ENCODE assay signal across 9 mouse cellular contexts in genomic region chr12:56681096-56681811, GRCm38 (mm10). TPM values are rescaled to one million over a fixed set of nuclear protein-coding genes. Genes with fewer than 3 reads are reported as not detected.
DNase-seq lines count a peak whose midpoint lies in the region; ATAC-seq and TF ChIP-seq lines count a peak whose summit lies in the region.
"Had no signal": no experiment of that assay in that cellular context is flagged by ENCODE, and none has a peak within 500 bp of the region (broad histone marks: within the 10 kb centered on the region; RNA-seq: fewer than 3 reads in every experiment).

No protein-coding gene starts in this region.

- no peak for DNase-seq in gastrocnemius, adult 2 months
- no peak for DNase-seq in gastrocnemius, adult 8-10 months (ENCODE audit: low spot score in 2 of 2)
- DNase-seq in lung, postnatal 10 days = peak; percentile 24
- DNase-seq in testis, postnatal 14 days (ENCODE audit: low spot score) = peak; percentile 11
- DNase-seq in thymus, postnatal 25 days = no peak
- DNase-seq in right cerebral cortex, postnatal 36 days (ENCODE audit: low spot score in 2 of 2) = no peak

- H3K9ac ChIP-seq in embryonic facial prominence, embryonic 12.5 days = peak overlapping the region; percentile 31
- no peak overlapping the region for H3K9ac ChIP-seq in intestine, postnatal 0 days (ENCODE audit: low read depth, low read length)

- H3K27me3 ChIP-seq in embryonic facial prominence, embryonic 12.5 days = peaks cover 61% of the 10 kb centered on the region
- H3K27me3 ChIP-seq in intestine, postnatal 0 days (replicated peaks; ENCODE audit: control insufficient read depth, insufficient read depth, low read length) = peaks cover 56% of the 10 kb centered on the region

- H3K4me1 ChIP-seq in embryonic facial prominence, embryonic 12.5 days = peaks cover 9% of the 10 kb centered on the region; the same call in 1 of the 2 replicates
- no peaks in the 10 kb centered on the region for H3K4me1 ChIP-seq in intestine, postnatal 0 days (replicated peaks; ENCODE audit: control insufficient read depth, insufficient read depth, low read length)

- ATAC-seq in embryonic facial prominence, embryonic 12.5 days (ENCODE audit: insufficient number of reproducible peaks, insufficient read depth, low FRiP score, low TSS enrichment) = peak; percentile 75; the same call in 1 of the 2 replicates
- ATAC-seq in intestine, postnatal 0 days = peak; percentile 41; the same call in 1 of the 2 replicates

- peak; percentile 34 for TF ChIP-seq CTCF in gastrocnemius, adult 2 months (IDR thresholded peaks at IDR 0.05)
- peak; percentile 74 for TF ChIP-seq CTCF in intestine, postnatal 0 days (IDR thresholded peaks at IDR 0.05; ENCODE audit: low read depth)

- peak overlapping the region; percentile 87 for H3K4me2 ChIP-seq in embryonic facial prominence, embryonic 12.5 days (replicated peaks)
- H3K4me2 ChIP-seq in intestine, postnatal 0 days (replicated peaks; ENCODE audit: low read depth) = peak overlapping the region; percentile 43

- H3K36me3 ChIP-seq in embryonic facial prominence, embryonic 12.5 days = no peaks in the 10 kb centered on the region
- H3K36me3 ChIP-seq in intestine, postnatal 0 days (ENCODE audit: control insufficient read depth, insufficient read depth) = no peaks in the 10 kb centered on the region

- 1% methylated on average over 38 of the region's 38 CpGs for WGBS in embryonic facial prominence, embryonic 12.5 days
- under 1% methylated on average over 38 of the region's 38 CpGs for WGBS in intestine, postnatal 0 days

- H3K4me3 ChIP-seq in gastrocnemius, adult 2 months = peak overlapping the region; percentile 15; the same call in 1 of the 2 replicates
- H3K4me3 ChIP-seq in embryonic facial prominence, embryonic 12.5 days = peak overlapping the region; percentile 37
- H3K4me3 ChIP-seq in intestine, postnatal 0 days (ENCODE audit: low read depth, low read length) = peak overlapping the region; percentile 20

- H3K9me3 ChIP-seq in embryonic facial prominence, embryonic 12.5 days = no peaks in the 10 kb centered on the region
- H3K9me3 ChIP-seq in intestine, postnatal 0 days (ENCODE audit: control insufficient read depth) = no peaks in the 10 kb centered on the region

- H3K27ac ChIP-seq in gastrocnemius, adult 2 months = no peak overlapping the region
- H3K27ac ChIP-seq in embryonic facial prominence, embryonic 12.5 days = no peak overlapping the region
- H3K27ac ChIP-seq in intestine, postnatal 0 days (ENCODE audit: low read depth, low read length) = no peak overlapping the region

- intact Hi-C loops in gastrocnemius, adult 2 months (cut with DNase I) = loop anchor here (5.0 kb wide), 1 partner anchor 306 kb away; no protein-coding TSS in a partner anchor

RNA-seq across cellular contexts. Expression of gene Pax9, which starts 10.3 kb away (rescaled TPM):
- under 1 TPM; 0.06 to 0.10 TPM for total RNA-seq in gastrocnemius, adult 2 months (2021)
- under 1 TPM in 1 of 4 experiments, not detected in 3; 0.15 TPM for total RNA-seq in gastrocnemius, adult 8-10 months (2022)
- 16.3 and 20.0 TPM in 2 replicates for polyA plus RNA-seq in embryonic facial prominence, embryonic 12.5 days (2016; fragmentation: Nextera tagmentation; extraction: Ambion mirVana)
- not detected in 2 replicates for polyA plus RNA-seq in intestine, postnatal 0 days (2015; fragmentation: Nextera tagmentation; extraction: Ambion mirVana)
- polyA plus RNA-seq: spleen, adult 2 months had no signal

Comparison
In these comparisons a context has a peak if more than half of its experiments do, and no peak if none do; other contexts are left out.
1. DNase-seq: peak in lung, postnatal 10 days (single experiment) and testis, postnatal 14 days (single experiment); none in gastrocnemius, adult 2 months (single experiment), gastrocnemius, adult 8-10 months (0 of 2), thymus, postnatal 25 days (single experiment) and right cerebral cortex, postnatal 36 days (0 of 2).
2. Peak in every context shown above with its lines, with median percentiles within 50 percentile points of each other: H3K4me3 ChIP-seq.